Mouse (Mus musculus) liver, postnatal 0 days (tissue): ENCODE data around the gene Dph3.

Source experiments
- CTCF ChIP-seq: sonication (generic); IDR thresholded peaks from 2 replicates; pipeline ENCODE4 v1.5.1; 2016; ENCODE audit warnings: antibody characterized with exemption, low read depth
- EP300 ChIP-seq: IDR thresholded peaks from 2 replicates; pipeline ENCODE4 v1.6.1; 2016; ENCODE audit warnings: antibody characterized with exemption, low read depth, mild to moderate bottlenecking

DNA sequence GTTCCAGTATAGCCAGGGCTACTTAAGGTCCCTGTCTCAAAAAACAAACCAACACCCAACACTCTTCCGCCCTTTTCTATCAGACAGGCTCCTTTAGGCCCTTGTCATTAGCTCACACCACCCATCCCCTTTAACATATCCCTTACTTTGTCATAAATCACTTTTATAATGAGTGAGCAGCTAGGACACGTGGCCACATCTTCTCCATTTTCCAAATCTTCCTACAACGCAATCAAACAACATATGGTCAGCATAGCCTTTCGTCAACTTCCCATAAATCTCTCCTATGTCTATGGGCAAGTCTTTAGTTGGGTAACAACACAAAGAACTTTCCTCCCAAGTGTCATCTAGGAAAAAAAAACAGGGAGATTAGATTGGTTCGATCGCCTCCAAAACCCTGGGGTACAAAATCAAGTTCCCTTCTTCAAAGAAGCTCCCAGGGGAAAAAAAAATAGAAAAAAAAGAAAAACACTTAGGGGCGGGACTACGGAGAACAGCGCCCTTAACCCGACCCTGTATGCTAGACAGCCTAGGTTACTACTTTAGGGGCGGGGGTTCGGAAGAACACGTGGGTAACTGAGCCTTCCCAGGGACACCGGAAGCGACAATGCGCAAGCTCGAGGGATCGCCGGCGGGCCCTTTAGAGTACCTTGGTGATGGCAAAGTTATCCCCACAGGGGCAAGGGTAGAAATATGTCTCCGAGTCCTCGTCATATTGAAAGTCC lies 606 bp downstream of the Dph3 start, which contains the start of gene Oxnad1:
- TF ChIP-seq CTCF (no peak), EP300 (no peak)
